Mouse (Mus musculus) C2C12 (cell line): ENCODE data around the gene Celsr3. TPM values are rescaled to one million over a fixed set of nuclear protein-coding genes. Genes with fewer than 3 reads are reported as not detected.

Experiments
- H3K27me3 ChIP-seq: one replicate; pipeline ENCODE4 v1.6.1; 2011; ENCODE audit not compliant: control insufficient read depth, insufficient read depth, insufficient read length
- H3K36me3 ChIP-seq: one replicate; pipeline ENCODE4 v1.6.1; 2011; ENCODE audit not compliant: control insufficient read depth, insufficient read depth
- H3K4me3 ChIP-seq: one replicate; pipeline ENCODE4 v1.5.1; 2011; ENCODE audit warnings: mild to moderate bottlenecking, control low read depth; ENCODE audit not compliant: poor library complexity, insufficient read depth, severe bottlenecking
- H3K79me2 ChIP-seq: one replicate; pipeline ENCODE4 v1.6.1; 2011; ENCODE audit not compliant: control insufficient read depth, insufficient read depth
- H3K79me3 ChIP-seq: one replicate; pipeline ENCODE4 v1.6.1; 2011; ENCODE audit warnings: low read depth, control low read depth
- H3ac ChIP-seq: one replicate; pipeline ENCODE3; 2011; ENCODE audit warnings: low read depth; ENCODE audit not compliant: control insufficient read depth, insufficient read length
- CEBPB ChIP-seq: IDR thresholded peaks from one replicate; pipeline ENCODE4 v1.6.1; 2011; ENCODE audit warnings: low read depth, mild to moderate bottlenecking, control low read depth, moderate library complexity
- CTCF ChIP-seq: IDR thresholded peaks from one replicate; pipeline ENCODE4 v1.5.1; 2011; ENCODE audit not compliant: control insufficient read depth, insufficient read depth, insufficient read length
- FOSL1 ChIP-seq: IDR thresholded peaks from one replicate; pipeline ENCODE4 v1.8.0; 2011; ENCODE audit warnings: mild to moderate bottlenecking, low read length; ENCODE audit not compliant: poor library complexity, insufficient read depth, severe bottlenecking
- MAX ChIP-seq: IDR thresholded peaks from one replicate; pipeline ENCODE4 v1.6.1; 2011; ENCODE audit warnings: mild to moderate bottlenecking, control low read depth
- MYOD1 ChIP-seq: IDR thresholded peaks from one replicate; pipeline ENCODE4 v1.6.1; 2011; ENCODE audit warnings: low read depth; ENCODE audit not compliant: control insufficient read depth, insufficient read length
- MYOG ChIP-seq: IDR thresholded peaks from one replicate; pipeline ENCODE4 v1.6.1; 2011; ENCODE audit not compliant: control insufficient read depth, insufficient read length; ENCODE audit errors: extremely low read depth
- USF1 ChIP-seq: IDR thresholded peaks from one replicate; pipeline ENCODE4 v1.6.1; 2011; ENCODE audit warnings: low read depth, mild to moderate bottlenecking, control low read depth, moderate library complexity
- polyA plus RNA-seq: library from polyadenylated mRNA; unstranded; fragments of >200 nt; fragmentation: generic; extraction: Trizol; gene quantifications from one replicate; pipeline ENCODE4 v1.2.1, GENCODE M21; 2012; ENCODE audit warnings: missing spikeins

Gene Celsr3
- polyA plus RNA-seq, 1 experiment, result 0.05 TPM

- H3K79me3 ChIP-seq, result no peaks in the 10 kb centered on the region
- no peaks in the 10 kb centered on the region for H3K79me2 ChIP-seq
- TF ChIP-seq USF1 (no peak), MYOG (no peak), CEBPB (no peak), FOSL1 (no peak), MYOD1 (no peak), CTCF (no peak), MAX (no peak)
- no peak overlapping the region for H3K4me3 ChIP-seq
- no peak overlapping the region for H3ac ChIP-seq
- no peaks in the 10 kb centered on the region for H3K36me3 ChIP-seq
- peaks cover 58% of the 10 kb centered on the region for H3K27me3 ChIP-seq
Measured at GRCm38 (mm10) chr9:108824144-108824685, 1.9 kb upstream of the Celsr3 start.

- H3K4me3 ChIP-seq, result no peak overlapping the region
Measured at GRCm38 (mm10) chr9:108824755-108825413, 1.2 kb upstream of the Celsr3 start.

GRCm38 (mm10) chr9:108826700-108827340 is 700 bp downstream of the Celsr3 start:
- Histone ChIP-seq H3K4me3 (no peak overlapping the region), H3ac (no peak overlapping the region), H3K36me3 (no peaks in the 10 kb centered on the region), H3K79me2 (no peaks in the 10 kb centered on the region), H3K27me3 (peaks cover 79% of the 10 kb centered on the region), H3K79me3 (no peaks in the 10 kb centered on the region)
- TF ChIP-seq MYOG, result no peak
- peak; percentile 92 for TF ChIP-seq MAX
- TF ChIP-seq USF1, result peak; percentile 47

More at GRCm38 (mm10) chr9:108824755-108825413, 1.2 kb upstream of the Celsr3 start:
- H3K79me2 ChIP-seq, result no peaks in the 10 kb centered on the region
- no peak for TF ChIP-seq CTCF
- TF ChIP-seq MAX, result no peak
- no peak for TF ChIP-seq MYOD1
- TF ChIP-seq MYOG, result no peak
- no peak for TF ChIP-seq FOSL1
- no peak for TF ChIP-seq USF1
- TF ChIP-seq CEBPB, result no peak
- H3K36me3 ChIP-seq, result no peaks in the 10 kb centered on the region
- no peaks in the 10 kb centered on the region for H3K79me3 ChIP-seq
- H3K27me3 ChIP-seq, result peaks cover 64% of the 10 kb centered on the region
- no peak overlapping the region for H3ac ChIP-seq

- H3K79me2 ChIP-seq, result no peaks in the 10 kb centered on the region
- H3K36me3 ChIP-seq, result no peaks in the 10 kb centered on the region
- no peaks in the 10 kb centered on the region for H3K79me3 ChIP-seq
- no peak for TF ChIP-seq MYOG
- TF ChIP-seq MAX, result no peak
- no peak for TF ChIP-seq USF1
- TF ChIP-seq FOSL1, result no peak
- TF ChIP-seq CEBPB, result no peak
- TF ChIP-seq CTCF, result no peak
- no peak for TF ChIP-seq MYOD1
- H3K4me3 ChIP-seq, result no peak overlapping the region
- H3ac ChIP-seq, result no peak overlapping the region
- H3K27me3 ChIP-seq, result peaks cover 79% of the 10 kb centered on the region
Measured at GRCm38 (mm10) chr9:108827454-108827853, 1.3 kb downstream of the Celsr3 start.

- no peaks in the 10 kb centered on the region for H3K79me2 ChIP-seq
- peaks cover 76% of the 10 kb centered on the region for H3K27me3 ChIP-seq
- no peak overlapping the region for H3K4me3 ChIP-seq
- no peak overlapping the region for H3ac ChIP-seq
- no peaks in the 10 kb centered on the region for H3K36me3 ChIP-seq
- TF ChIP-seq USF1 (no peak), MAX (no peak)
- no peaks in the 10 kb centered on the region for H3K79me3 ChIP-seq
Measured at GRCm38 (mm10) chr9:108827906-108828305, 1.8 kb downstream of the Celsr3 start.

- TF ChIP-seq USF1 (no peak), MYOD1 (no peak), MYOG (no peak), MAX (no peak), CTCF (no peak), FOSL1 (no peak), CEBPB (no peak)
- H3ac ChIP-seq, result peak overlapping the region; percentile 0
- H3K27me3 ChIP-seq, result peaks cover 70% of the 10 kb centered on the region
- H3K4me3 ChIP-seq, result no peak overlapping the region
- no peaks in the 10 kb centered on the region for H3K36me3 ChIP-seq
- no peaks in the 10 kb centered on the region for H3K79me3 ChIP-seq
- no peaks in the 10 kb centered on the region for H3K79me2 ChIP-seq
Measured at GRCm38 (mm10) chr9:108831637-108832036, 5.5 kb downstream of the Celsr3 start.
